Mouse (Mus musculus) frontal cortex, adult 2 months (tissue): Measurements from ENCODE around the gene Pde4dip. TPM values are rescaled to one million over a fixed set of nuclear protein-coding genes. Genes with fewer than 3 reads are reported as not detected.

Experiments used
- DNase-seq, 2 experiments: peaks; one replicate each; pipeline ENCODE4 v3.0.0; 2022; ENCODE audit warnings: low spot score in 1 of 2; ENCODE audit errors: extremely low spot score in 1 of 2
- polyA plus RNA-seq: library from polyadenylated mRNA; depleted of rRNA; stranded (reverse); fragments of >200 nt; gene quantifications from 2 replicates; pipeline ENCODE4 v1.2.3, GENCODE M21; 2012

Gene Pde4dip
- polyA plus RNA-seq, 1 experiment, result 109 TPM

GRCm38 (mm10) chr3:97701198-97701597 is 187.3 kb downstream of the Pde4dip start:
- no peak for DNase-seq

- no peak for DNase-seq
Measured at GRCm38 (mm10) chr3:97699061-97699460, 189.4 kb downstream of the Pde4dip start.

GRCm38 (mm10) chr3:97697291-97697690 is 191.2 kb downstream of the Pde4dip start:
- no peak for DNase-seq

GRCm38 (mm10) chr3:97696866-97697265 is 191.6 kb downstream of the Pde4dip start:
- no peak for DNase-seq

GRCm38 (mm10) chr3:97693806-97694205 is 194.7 kb downstream of the Pde4dip start:
- no peak for DNase-seq

- DNase-seq, result peak in 1 of 2 experiments; percentile 46
Measured at GRCm38 (mm10) chr3:97691443-97692017, 197.0 kb downstream of the Pde4dip start.

- no peak for DNase-seq
Measured at GRCm38 (mm10) chr3:97690590-97690989, 197.9 kb downstream of the Pde4dip start.

GRCm38 (mm10) chr3:97689289-97689688 is 199.2 kb downstream of the Pde4dip start:
- no peak for DNase-seq

- DNase-seq, result peak in 1 of 2 experiments; percentile 26
Measured at GRCm38 (mm10) chr3:97686372-97687117, 202.0 kb downstream of the Pde4dip start.

GRCm38 (mm10) chr3:97683560-97684195 is 204.8 kb downstream of the Pde4dip start:
- no peak for DNase-seq

GRCm38 (mm10) chr3:97682576-97682975 is 205.9 kb downstream of the Pde4dip start:
- no peak for DNase-seq

- DNase-seq, result no peak
Measured at GRCm38 (mm10) chr3:97682159-97682502, 206.4 kb downstream of the Pde4dip start.

GRCm38 (mm10) chr3:97681321-97682158 is 207.0 kb downstream of the Pde4dip start:
- peak; percentile 43 to 86 for DNase-seq

GRCm38 (mm10) chr3:97680631-97681320 is 207.7 kb downstream of the Pde4dip start:
- peak; percentile 48 to 82 for DNase-seq

GRCm38 (mm10) chr3:97678416-97678815 is 210.1 kb downstream of the Pde4dip start:
- no peak for DNase-seq

GRCm38 (mm10) chr3:97676126-97676525 is 212.4 kb downstream of the Pde4dip start:
- DNase-seq, result no peak

- no peak for DNase-seq
Measured at GRCm38 (mm10) chr3:97674644-97675110, 213.8 kb downstream of the Pde4dip start, which contains the start of gene Gm17651. Gene Gm17651 (minus strand): TSS chr3:97674694.

- no peak for DNase-seq
Measured at GRCm38 (mm10) chr3:97667093-97667675, 221.3 kb downstream of the Pde4dip start.

GRCm38 (mm10) chr3:97666154-97666553 is 222.4 kb downstream of the Pde4dip start:
- no peak for DNase-seq

GRCm38 (mm10) chr3:97665525-97665924 is 223.0 kb downstream of the Pde4dip start:
- DNase-seq, result no peak
